10 mouse cellular contexts compared by ENCODE assay signal in the genomic region with DNA sequence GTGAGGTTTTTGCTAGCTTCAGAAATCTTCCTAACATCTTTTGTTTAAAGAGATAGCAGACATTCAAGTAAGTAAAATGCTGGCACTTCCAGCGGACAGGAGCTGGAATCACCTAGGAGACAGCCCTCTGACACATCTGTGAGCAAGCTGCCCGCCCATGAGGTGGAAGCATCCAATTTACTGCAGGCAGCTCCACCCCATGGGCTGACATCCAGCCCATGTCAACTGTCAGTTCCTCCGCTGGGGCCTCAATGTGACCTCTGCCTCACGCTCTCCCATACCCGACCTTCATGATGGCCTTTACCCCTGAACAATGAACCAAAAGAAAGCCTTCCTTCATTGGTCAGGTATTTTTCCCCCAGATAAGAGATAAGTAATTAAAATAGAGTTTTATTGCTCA.
DNase-seq lines count a peak whose midpoint lies in the region; ATAC-seq and TF ChIP-seq lines count a peak whose summit lies in the region.
"Had no signal": no experiment of that assay in that cellular context is flagged by ENCODE, and none has a peak within 500 bp of the region (broad histone marks: within the 10 kb centered on the region; RNA-seq: fewer than 3 reads in every experiment).

No protein-coding gene starts in this region.

- no peak overlapping the region for H3K9ac ChIP-seq in hindbrain, postnatal 0 days (replicated peaks; ENCODE audit: low read length)
- H3K9ac ChIP-seq in hindbrain, embryonic 14.5 days, result no peak overlapping the region
- no peak overlapping the region for H3K9ac ChIP-seq in heart, postnatal 0 days (replicated peaks; ENCODE audit: low read depth, low read length)
- H3K9ac ChIP-seq: embryonic facial prominence, embryonic 13.5 days had no signal

- ATAC-seq in hindbrain, postnatal 0 days, result no peak
- ATAC-seq in hindbrain, embryonic 14.5 days (ENCODE audit: low FRiP score), result no peak
- peak; percentile 83 for ATAC-seq in heart, postnatal 0 days (ENCODE audit: insufficient read depth, low read depth)

- H3K27me3 ChIP-seq in hindbrain, postnatal 0 days (ENCODE audit: insufficient read depth, low read length), result no peaks in the 10 kb centered on the region
- H3K27me3 ChIP-seq in hindbrain, embryonic 14.5 days (ENCODE audit: control insufficient read depth, insufficient read depth, low read length), result no peaks in the 10 kb centered on the region
- no peaks in the 10 kb centered on the region for H3K27me3 ChIP-seq in heart, postnatal 0 days (ENCODE audit: control insufficient read depth, insufficient read depth, low read length)
- no peaks in the 10 kb centered on the region for H3K27me3 ChIP-seq in cerebellum, adult 2 months (ENCODE audit: control insufficient read depth, insufficient read depth, low read length)
- H3K27me3 ChIP-seq: embryonic facial prominence, embryonic 13.5 days had no signal

- H3K4me2 ChIP-seq in hindbrain, postnatal 0 days (ENCODE audit: low read depth, low read length), result no peak overlapping the region
- H3K4me2 ChIP-seq in hindbrain, embryonic 14.5 days (replicated peaks), result no peak overlapping the region
- H3K4me2 ChIP-seq in heart, postnatal 0 days (ENCODE audit: low read depth, low read length), result no peak overlapping the region
- H3K4me2 ChIP-seq: embryonic facial prominence, embryonic 13.5 days had no signal

- no peaks in the 10 kb centered on the region for H3K4me1 ChIP-seq in hindbrain, postnatal 0 days (ENCODE audit: insufficient read depth, low read length)
- peaks cover 4% of the 10 kb centered on the region; the same call in 1 of the 2 replicates for H3K4me1 ChIP-seq in hindbrain, embryonic 14.5 days (replicated peaks; ENCODE audit: control insufficient read depth, insufficient read depth, low read length)
- peaks cover 35% of the 10 kb centered on the region for H3K4me1 ChIP-seq in heart, postnatal 0 days (ENCODE audit: control insufficient read depth, insufficient read depth)
- H3K4me1 ChIP-seq in cerebellum, adult 2 months (ENCODE audit: control insufficient read depth, insufficient read depth, low read length), result peaks cover 11% of the 10 kb centered on the region; the same call in 1 of the 2 replicates

- no peak overlapping the region for H3K27ac ChIP-seq in hindbrain, postnatal 0 days
- H3K27ac ChIP-seq in hindbrain, embryonic 14.5 days, result no peak overlapping the region
- H3K27ac ChIP-seq in heart, postnatal 0 days (ENCODE audit: low read depth), result 0 out of 2 replicates have a peak overlapping the region, but pooled peaks have one; percentile 30
- no peak overlapping the region for H3K27ac ChIP-seq in cerebellum, adult 2 months (ENCODE audit: insufficient read depth, low read length)
- H3K27ac ChIP-seq: embryonic facial prominence, embryonic 13.5 days had no signal

- no peaks in the 10 kb centered on the region for H3K36me3 ChIP-seq in hindbrain, postnatal 0 days (ENCODE audit: insufficient read depth, low read length)
- no peaks in the 10 kb centered on the region for H3K36me3 ChIP-seq in hindbrain, embryonic 14.5 days (replicated peaks; ENCODE audit: control insufficient read depth, insufficient read depth)
- no peaks in the 10 kb centered on the region for H3K36me3 ChIP-seq in heart, postnatal 0 days (replicated peaks; ENCODE audit: control insufficient read depth, insufficient read depth, low read length)
- H3K36me3 ChIP-seq: embryonic facial prominence, embryonic 13.5 days had no signal

- TF ChIP-seq EP300 in heart, postnatal 0 days (IDR thresholded peaks at IDR 0.05; ENCODE audit: low read depth), result no peak

- no peak for TF ChIP-seq POLR2A in cerebellum, adult 2 months (IDR thresholded peaks at IDR 0.05; ENCODE audit: borderline replicate concordance, insufficient read depth, low read length)

- no peaks in the 10 kb centered on the region for H3K9me3 ChIP-seq in hindbrain, postnatal 0 days (ENCODE audit: low read length)
- H3K9me3 ChIP-seq in hindbrain, embryonic 14.5 days (ENCODE audit: control insufficient read depth, low read length), result no peaks in the 10 kb centered on the region
- H3K9me3 ChIP-seq in heart, postnatal 0 days (replicated peaks; ENCODE audit: control insufficient read depth, low read length), result no peaks in the 10 kb centered on the region
- H3K9me3 ChIP-seq: embryonic facial prominence, embryonic 13.5 days had no signal

- no peak overlapping the region for H3K4me3 ChIP-seq in hindbrain, postnatal 0 days (ENCODE audit: low read length)
- H3K4me3 ChIP-seq in hindbrain, embryonic 14.5 days (replicated peaks; ENCODE audit: low read length), result no peak overlapping the region
- H3K4me3 ChIP-seq in heart, postnatal 0 days (ENCODE audit: low read depth, low read length), result no peak overlapping the region
- H3K4me3 ChIP-seq in cerebellum, adult 2 months (replicated peaks; ENCODE audit: insufficient read depth, low read depth, low read length), result no peak overlapping the region
- H3K4me3 ChIP-seq: embryonic facial prominence, embryonic 13.5 days had no signal

- TF ChIP-seq CTCF in hindbrain, postnatal 0 days (IDR thresholded peaks at IDR 0.05; ENCODE audit: low read depth), result no peak
- TF ChIP-seq CTCF in heart, postnatal 0 days (IDR thresholded peaks at IDR 0.05; ENCODE audit: low read depth), result no peak
- no peak for TF ChIP-seq CTCF in cerebellum, adult 2 months (IDR thresholded peaks at IDR 0.05; ENCODE audit: borderline replicate concordance, insufficient read depth, low read depth, low read length)

- peak; percentile 28 for DNase-seq in hindbrain, postnatal 0 days (ENCODE audit: low spot score)
- DNase-seq in hindbrain, embryonic 14.5 days (ENCODE audit: low spot score), result no peak
- DNase-seq in 3T3-L1 (ENCODE audit: low read depth, low spot score), result peak; percentile 32
- peak; percentile 61 for DNase-seq in embryo, embryonic 10 days (ENCODE audit: low spot score)
- DNase-seq in heart, postnatal 0 days (ENCODE audit: low spot score), result peak; percentile 73
- DNase-seq in right cerebral cortex, postnatal 36 days (ENCODE audit: low spot score in 2 of 2), result no peak
- no peak for DNase-seq in gastrocnemius, adult 8-10 months (ENCODE audit: low spot score in 2 of 2)
- DNase-seq in cerebellum, adult 2 months, result no peak
- DNase-seq: lung, postnatal 14 days had no signal

- WGBS in hindbrain, postnatal 0 days, result 34% methylated on average over 5 of the region's 5 CpGs
- WGBS in hindbrain, embryonic 14.5 days, result 38% methylated on average over 5 of the region's 5 CpGs
- 32% methylated on average over 5 of the region's 5 CpGs for WGBS in heart, postnatal 0 days
- 61% methylated on average over 5 of the region's 5 CpGs for WGBS in cerebellum, adult 2 months

Comparison
In these comparisons a context has a peak if more than half of its experiments do, and no peak if none do; other contexts are left out.
1. DNase-seq: peak in hindbrain, postnatal 0 days (single experiment), 3T3-L1 (single experiment), embryo, embryonic 10 days (single experiment) and heart, postnatal 0 days (single experiment); none in hindbrain, embryonic 14.5 days (single experiment), right cerebral cortex, postnatal 36 days (0 of 2), gastrocnemius, adult 8-10 months (0 of 2) and cerebellum, adult 2 months (0 of 2).